In genomic region chr7:110919721-110920120, GRCm38 (mm10) we compare ENCODE assay signal across 9 mouse cellular contexts. TPM values are rescaled to one million over a fixed set of nuclear protein-coding genes. Genes with fewer than 3 reads are reported as not detected.
DNase-seq lines count a peak whose midpoint lies in the region; ATAC-seq and TF ChIP-seq lines count a peak whose summit lies in the region.
"Had no signal": no experiment of that assay in that cellular context is flagged by ENCODE, and none has a peak within 500 bp of the region (broad histone marks: within the 10 kb centered on the region; RNA-seq: fewer than 3 reads in every experiment).

No protein-coding gene starts in this region.

- no peak overlapping the region for H3K4me2 ChIP-seq in lung, postnatal 0 days (replicated peaks; ENCODE audit: low read depth, low read length)

- no peak overlapping the region for H3K9ac ChIP-seq in lung, postnatal 0 days (replicated peaks; ENCODE audit: low read depth)

- peaks cover 7% of the 10 kb centered on the region for H3K36me3 ChIP-seq in heart, embryonic 10.5 days
- no peaks in the 10 kb centered on the region for H3K36me3 ChIP-seq in lung, postnatal 0 days (ENCODE audit: insufficient read depth, low read length)

- no peak overlapping the region for H3K4me3 ChIP-seq in heart, embryonic 10.5 days
- H3K4me3 ChIP-seq in lung, postnatal 0 days (ENCODE audit: low read depth, low read length) = no peak overlapping the region

- peak overlapping the region; percentile 45 for H3K27ac ChIP-seq in heart, embryonic 10.5 days
- H3K27ac ChIP-seq in lung, postnatal 0 days (ENCODE audit: low read length) = peak overlapping the region; percentile 14; the same call in 1 of the 2 replicates

- peaks cover 11% of the 10 kb centered on the region; the same call in 1 of the 2 replicates for H3K27me3 ChIP-seq in heart, embryonic 10.5 days (ENCODE audit: insufficient read depth, poor library complexity, severe bottlenecking)
- no peaks in the 10 kb centered on the region for H3K27me3 ChIP-seq in lung, postnatal 0 days (replicated peaks; ENCODE audit: insufficient read depth, low read length)

- no peaks in the 10 kb centered on the region for H3K9me3 ChIP-seq in heart, embryonic 10.5 days
- H3K9me3 ChIP-seq in lung, postnatal 0 days (ENCODE audit: low read length) = no peaks in the 10 kb centered on the region

- no peak for DNase-seq in heart, embryonic 10.5 days (ENCODE audit: low spot score)
- no peak for DNase-seq in heart, adult 8-10 months (ENCODE audit: low spot score)
- DNase-seq in R1 (ENCODE audit: low read depth, low spot score) = peak; percentile 24
- no peak for DNase-seq in lung, postnatal 0 days (ENCODE audit: low spot score)
- peak; percentile 26 to 39 for DNase-seq in thymus, adult 18-20 months
- DNase-seq in right cerebral cortex, postnatal 14 days = no peak
- no peak for DNase-seq in cerebellum, adult 9-10 months
- DNase-seq in adrenal gland, postnatal 25 days = no peak

- peaks cover 29% of the 10 kb centered on the region for H3K4me1 ChIP-seq in heart, embryonic 10.5 days
- H3K4me1 ChIP-seq in lung, postnatal 0 days (ENCODE audit: insufficient read depth, low read depth, low read length) = peaks cover 4% of the 10 kb centered on the region; the same call in 1 of the 2 replicates

- TF ChIP-seq CTCF in lung, postnatal 0 days (IDR thresholded peaks at IDR 0.05) = no peak

- no peak for TF ChIP-seq EP300 in lung, postnatal 0 days (IDR thresholded peaks at IDR 0.05)

- 71% methylated on average over 3 of the region's 3 CpGs for WGBS in heart, embryonic 10.5 days
- 40% methylated on average over 3 of the region's 3 CpGs for WGBS in lung, postnatal 0 days

- no peak for ATAC-seq in lung, postnatal 0 days

RNA-seq across cellular contexts. Expression of gene Lyve1, which starts 56.7 kb away (rescaled TPM):
- 1.6 and 3.6 TPM in 2 replicates for polyA plus RNA-seq in heart, embryonic 10.5 days (2016; fragmentation: Nextera tagmentation; extraction: Ambion mirVana)
- 10 to 100 TPM; 10.4 to 16.8 (median 13.0) TPM for total RNA-seq in heart, adult 8-10 months (2022)
- polyA plus RNA-seq in lung, postnatal 0 days (2015; fragmentation: Nextera tagmentation; extraction: Ambion mirVana) = 226 and 360 TPM in 2 replicates
- total RNA-seq in adrenal gland, postnatal 25 days (2021) = 3.8 and 5.9 TPM in 2 replicates
- total RNA-seq: hematopoietic stem cell, adult 5-6 weeks had no signal

Comparison
In these comparisons a context has a peak if more than half of its experiments do, and no peak if none do; other contexts are left out.
1. DNase-seq: peak in R1 (single experiment) and thymus, adult 18-20 months (2 of 2); none in heart, embryonic 10.5 days (single experiment), heart, adult 8-10 months (single experiment), lung, postnatal 0 days (single experiment), right cerebral cortex, postnatal 14 days (single experiment), cerebellum, adult 9-10 months (single experiment) and adrenal gland, postnatal 25 days (single experiment).